Mouse (Mus musculus) cerebellum, adult 2 months (tissue): ENCODE measurements around the gene Msh4.

Experiments used
- CTCF ChIP-seq: fragments of 200-500 bp; IDR thresholded peaks from 2 replicates; pipeline ENCODE4 v1.5.1; 2011; ENCODE audit warnings: low read depth, mild to moderate bottlenecking, control low read depth, low read length, moderate library complexity, borderline replicate concordance; ENCODE audit not compliant: insufficient read depth
- POLR2A ChIP-seq: fragments of 200-500 bp; IDR thresholded peaks from 2 replicates; pipeline ENCODE4 v1.6.1; 2011; ENCODE audit warnings: low read length, control low read depth, borderline replicate concordance; ENCODE audit not compliant: insufficient read depth

DNA sequence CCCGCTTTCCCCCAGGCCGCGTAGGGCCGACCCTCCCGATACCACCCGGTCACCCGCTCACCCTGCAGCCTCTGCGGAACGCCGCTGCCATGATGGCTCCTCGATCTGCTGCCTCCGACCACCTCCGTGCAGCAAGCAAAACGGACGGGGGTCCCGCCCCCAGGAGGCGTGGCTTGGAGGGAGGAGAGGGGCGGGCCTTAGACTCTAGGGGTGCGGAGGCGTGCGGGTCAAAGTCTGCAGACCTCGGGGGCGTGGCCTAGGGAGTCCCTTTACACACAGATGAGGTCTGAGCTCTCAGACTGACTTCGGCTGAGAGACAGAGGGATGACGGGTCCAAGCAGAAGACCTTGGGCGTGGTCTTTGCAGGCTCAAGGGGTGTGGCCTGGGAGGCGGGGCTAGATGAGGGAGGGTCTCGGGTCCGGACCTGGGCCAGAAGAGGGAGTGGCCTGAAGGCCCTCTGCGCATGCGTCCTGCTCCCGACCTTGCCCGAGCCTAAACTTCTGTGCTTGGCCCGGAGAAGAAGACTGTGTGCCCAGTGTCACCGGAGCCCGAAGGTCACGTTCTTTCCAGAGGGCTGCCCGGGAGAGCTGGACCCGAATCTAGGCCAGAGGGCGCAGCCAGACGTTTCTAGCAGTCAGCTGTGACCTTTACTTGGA lies 38.5 kb upstream of the Msh4 start, which contains the start of gene Acadm:
- TF ChIP-seq POLR2A = peak; percentile 61
- no peak for TF ChIP-seq CTCF
